Mouse (Mus musculus) stomach, adult 2 months (tissue): ENCODE data around the gene Ccdc121. TPM values are rescaled to one million over a fixed set of nuclear protein-coding genes. Genes with fewer than 3 reads are reported as not detected.

Source experiments
- polyA plus RNA-seq: library from polyadenylated mRNA; depleted of rRNA; stranded (reverse); fragments of >200 nt; gene quantifications from 2 replicates; pipeline ENCODE4 v1.2.3, GENCODE M21; 2012; rRNA removed

Ccdc121 gene
- polyA plus RNA-seq = not detected in 2 replicates

GRCm38 (mm10) chr1:181511307-181511706 is at the start of gene Ccdc121:
TSS of gene Ccdc121 (minus strand) at chr1:181511451.

Other genes starting within 250 kb of the Ccdc121 start
- gene Cnih3, start 158.8 kb downstream of the Ccdc121 start, polyA plus RNA-seq = 0.04 and 0.10 TPM in 2 replicates
- not detected in 2 replicates for gene Dnah14, start 65.1 kb upstream of the Ccdc121 start, polyA plus RNA-seq